Mouse (Mus musculus) liver, embryonic 14.5 days (tissue): ENCODE results near the gene Grik3.

ENCODE experiments used
- CTCF ChIP-seq: IDR thresholded peaks from 2 replicates; pipeline ENCODE4 v1.5.1; 2016; ENCODE audit warnings: antibody characterized with exemption, low read depth, control low read depth
- EP300 ChIP-seq: IDR thresholded peaks from 2 replicates; pipeline ENCODE4 v1.6.1; 2016; ENCODE audit warnings: antibody characterized with exemption, low read depth

DNA sequence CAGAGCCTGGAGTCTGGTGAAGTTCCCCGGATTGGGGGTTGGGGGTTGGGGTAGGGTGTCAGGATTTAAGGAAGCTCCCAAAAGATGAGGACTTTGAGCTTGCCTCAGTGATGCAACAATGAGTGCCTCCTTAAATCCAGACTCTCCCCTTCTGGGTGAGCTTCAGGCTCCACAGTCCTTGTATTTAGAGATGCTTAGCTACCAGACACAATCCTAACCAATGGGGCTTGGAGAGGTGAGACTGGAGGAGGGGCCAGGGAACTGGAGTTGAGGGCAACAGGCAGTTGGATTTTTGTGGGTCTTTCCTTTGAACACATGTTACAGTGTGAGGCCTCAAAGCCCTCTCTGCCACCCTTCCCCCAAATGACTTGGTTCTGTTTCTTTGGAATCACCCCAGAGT, 6.5 kb downstream of the Grik3 start:
- TF ChIP-seq EP300: no peak
- TF ChIP-seq CTCF: no peak
